Mouse (Mus musculus): ENCODE measurements at regions not wholly inside any gene's neighbourhood (a gene's known extent, or its start where the extent isn't known, plus 50 kb on each side); places are given as distances from the start of the nearest gene placed in this dataset.
A peak's percentile ranks its signal among the peaks of the same experiment; 100 is the strongest.

- Histone ChIP-seq H3K9ac (no peak overlapping the region), H3K36me3 (ENCODE audit: insufficient read depth) (no peaks in the 10 kb centered on the region), H3K4me1 (ENCODE audit: insufficient read depth) (no peaks in the 10 kb centered on the region), H3K27me3 (ENCODE audit: insufficient read depth, low read length) (no peaks in the 10 kb centered on the region), H3K4me2 (peak overlapping the region; percentile 33; the same call in 1 of the 2 replicates), H3K9me3 (ENCODE audit: low read depth, low read length) (no peaks in the 10 kb centered on the region), H3K27ac (ENCODE audit: low read depth) (peak overlapping the region; percentile 52; the same call in 1 of the 2 replicates), H3K4me3 (ENCODE audit: low read depth, low read length) (no peak overlapping the region)
- no peak for TF ChIP-seq CTCF (IDR thresholded peaks at IDR 0.05; ENCODE audit: low read depth)
- ATAC-seq (ENCODE audit: insufficient read depth) (peak; percentile 50; the same call in 1 of the 2 replicates), DNase-seq (peak; percentile 59)
- WGBS: 65% methylated on average over 11 of the region's 11 CpGs
These were observed 218.6 kb upstream of the Hs6st1 start for GRCm38 (mm10) chr1:35849406-35850190.

- H3K9me3 ChIP-seq (ENCODE audit: low read depth, low read length): no peaks in the 10 kb centered on the region
- WGBS: 56% methylated on average over 8 of the region's 8 CpGs
- no peak for DNase-seq
These were observed 218.0 kb upstream of the Hs6st1 start for GRCm38 (mm10) chr1:35850191-35850545.

GRCm38 (mm10) chr1:35850566-35851085 lies 217.6 kb upstream of the Hs6st1 start:
- H3K4me1 ChIP-seq (ENCODE audit: insufficient read depth): no peaks in the 10 kb centered on the region
- no peak overlapping the region for H3K4me2 ChIP-seq
- DNase-seq: no peak

More at GRCm38 (mm10) chr1:35850191-35850545, 218.0 kb upstream of the Hs6st1 start:
- ATAC-seq (ENCODE audit: insufficient read depth): no peak
- Histone ChIP-seq H3K27ac (ENCODE audit: low read depth) (peak overlapping the region; percentile 52; the same call in 1 of the 2 replicates), H3K36me3 (ENCODE audit: insufficient read depth) (no peaks in the 10 kb centered on the region), H3K9ac (no peak overlapping the region), H3K4me3 (ENCODE audit: low read depth, low read length) (no peak overlapping the region), H3K4me1 (ENCODE audit: insufficient read depth) (no peaks in the 10 kb centered on the region), H3K4me2 (peak overlapping the region; percentile 33; the same call in 1 of the 2 replicates), H3K27me3 (ENCODE audit: insufficient read depth, low read length) (no peaks in the 10 kb centered on the region)
- TF ChIP-seq CTCF (IDR thresholded peaks at IDR 0.05; ENCODE audit: low read depth): no peak

GRCm38 (mm10) chr1:35851681-35852409 lies 216.4 kb upstream of the Hs6st1 start:
- no peak overlapping the region for H3K4me2 ChIP-seq
- no peak overlapping the region for H3K27ac ChIP-seq (ENCODE audit: low read depth)
- no peaks in the 10 kb centered on the region for H3K9me3 ChIP-seq (ENCODE audit: low read depth, low read length)
- no peaks in the 10 kb centered on the region for H3K4me1 ChIP-seq (ENCODE audit: insufficient read depth)
- WGBS: 91% methylated on average over 4 of the region's 4 CpGs
- H3K4me3 ChIP-seq (ENCODE audit: low read depth, low read length): no peak overlapping the region
- H3K9ac ChIP-seq: no peak overlapping the region
- no peak for DNase-seq
- no peaks in the 10 kb centered on the region for H3K36me3 ChIP-seq (ENCODE audit: insufficient read depth)
- no peak for TF ChIP-seq CTCF (IDR thresholded peaks at IDR 0.05; ENCODE audit: low read depth)
- no peaks in the 10 kb centered on the region for H3K27me3 ChIP-seq (ENCODE audit: insufficient read depth, low read length)
- ATAC-seq (ENCODE audit: insufficient read depth): no peak

More at GRCm38 (mm10) chr1:35850566-35851085, 217.6 kb upstream of the Hs6st1 start:
- no peaks in the 10 kb centered on the region for H3K9me3 ChIP-seq (ENCODE audit: low read depth, low read length)
- TF ChIP-seq CTCF (IDR thresholded peaks at IDR 0.05; ENCODE audit: low read depth): no peak
- H3K4me3 ChIP-seq (ENCODE audit: low read depth, low read length): no peak overlapping the region
- no peaks in the 10 kb centered on the region for H3K27me3 ChIP-seq (ENCODE audit: insufficient read depth, low read length)
- 70% methylated on average over 9 of the region's 9 CpGs for WGBS
- no peak overlapping the region for H3K9ac ChIP-seq
- H3K36me3 ChIP-seq (ENCODE audit: insufficient read depth): no peaks in the 10 kb centered on the region
- H3K27ac ChIP-seq (ENCODE audit: low read depth): peak overlapping the region; percentile 52; the same call in 1 of the 2 replicates
- ATAC-seq (ENCODE audit: insufficient read depth): no peak

- Histone ChIP-seq H3K9me3 (ENCODE audit: low read depth, low read length) (no peaks in the 10 kb centered on the region), H3K27ac (ENCODE audit: low read depth) (no peak overlapping the region), H3K9ac (no peak overlapping the region), H3K27me3 (ENCODE audit: insufficient read depth, low read length) (no peaks in the 10 kb centered on the region), H3K4me3 (ENCODE audit: low read depth, low read length) (no peak overlapping the region), H3K4me2 (no peak overlapping the region), H3K4me1 (ENCODE audit: insufficient read depth) (no peaks in the 10 kb centered on the region), H3K36me3 (ENCODE audit: insufficient read depth) (no peaks in the 10 kb centered on the region)
- TF ChIP-seq CTCF (IDR thresholded peaks at IDR 0.05; ENCODE audit: low read depth): no peak
- no peak for DNase-seq
- WGBS: 44% methylated on average over 1 of the region's 1 CpGs
- no peak for ATAC-seq (ENCODE audit: insufficient read depth)
These were observed 215.2 kb upstream of the Hs6st1 start for GRCm38 (mm10) chr1:35853018-35853417.

GRCm38 (mm10) chr1:35855650-35856049 lies 212.6 kb upstream of the Hs6st1 start:
- Histone ChIP-seq H3K36me3 (ENCODE audit: insufficient read depth) (no peaks in the 10 kb centered on the region), H3K9me3 (ENCODE audit: low read depth, low read length) (no peaks in the 10 kb centered on the region), H3K9ac (no peak overlapping the region), H3K4me2 (no peak overlapping the region), H3K27ac (ENCODE audit: low read depth) (no peak overlapping the region), H3K4me1 (ENCODE audit: insufficient read depth) (no peaks in the 10 kb centered on the region), H3K4me3 (ENCODE audit: low read depth, low read length) (no peak overlapping the region), H3K27me3 (ENCODE audit: insufficient read depth, low read length) (no peaks in the 10 kb centered on the region)
- 70% methylated on average over 4 of the region's 4 CpGs for WGBS
- no peak for TF ChIP-seq CTCF (IDR thresholded peaks at IDR 0.05; ENCODE audit: low read depth)
- no peak for ATAC-seq (ENCODE audit: insufficient read depth)
- no peak for DNase-seq

GRCm38 (mm10) chr1:35858342-35858741 lies 209.9 kb upstream of the Hs6st1 start:
- ATAC-seq (ENCODE audit: insufficient read depth) (no peak; the same call in 1 of the 2 replicates), DNase-seq (no peak)
- Histone ChIP-seq H3K4me3 (ENCODE audit: low read depth, low read length) (no peak overlapping the region), H3K36me3 (ENCODE audit: insufficient read depth) (no peaks in the 10 kb centered on the region), H3K4me1 (ENCODE audit: insufficient read depth) (no peaks in the 10 kb centered on the region), H3K4me2 (no peak overlapping the region), H3K9me3 (ENCODE audit: low read depth, low read length) (no peaks in the 10 kb centered on the region), H3K9ac (no peak overlapping the region), H3K27me3 (ENCODE audit: insufficient read depth, low read length) (no peaks in the 10 kb centered on the region), H3K27ac (ENCODE audit: low read depth) (no peak overlapping the region)
- WGBS: 49% methylated on average over 3 of the region's 3 CpGs
- TF ChIP-seq CTCF (IDR thresholded peaks at IDR 0.05; ENCODE audit: low read depth): no peak

Data from lung, embryonic 14.5 days (tissue).